Mouse (Mus musculus) thymus, postnatal 36 days (tissue): Measurements from ENCODE around the gene Cuedc1.

Source experiments
- DNase-seq, 2 experiments: peaks; one replicate each; pipeline ENCODE4 v3.0.0; 2022; ENCODE audit warnings: mixed read lengths in 2 of 2

The Cuedc1 gene

DNA sequence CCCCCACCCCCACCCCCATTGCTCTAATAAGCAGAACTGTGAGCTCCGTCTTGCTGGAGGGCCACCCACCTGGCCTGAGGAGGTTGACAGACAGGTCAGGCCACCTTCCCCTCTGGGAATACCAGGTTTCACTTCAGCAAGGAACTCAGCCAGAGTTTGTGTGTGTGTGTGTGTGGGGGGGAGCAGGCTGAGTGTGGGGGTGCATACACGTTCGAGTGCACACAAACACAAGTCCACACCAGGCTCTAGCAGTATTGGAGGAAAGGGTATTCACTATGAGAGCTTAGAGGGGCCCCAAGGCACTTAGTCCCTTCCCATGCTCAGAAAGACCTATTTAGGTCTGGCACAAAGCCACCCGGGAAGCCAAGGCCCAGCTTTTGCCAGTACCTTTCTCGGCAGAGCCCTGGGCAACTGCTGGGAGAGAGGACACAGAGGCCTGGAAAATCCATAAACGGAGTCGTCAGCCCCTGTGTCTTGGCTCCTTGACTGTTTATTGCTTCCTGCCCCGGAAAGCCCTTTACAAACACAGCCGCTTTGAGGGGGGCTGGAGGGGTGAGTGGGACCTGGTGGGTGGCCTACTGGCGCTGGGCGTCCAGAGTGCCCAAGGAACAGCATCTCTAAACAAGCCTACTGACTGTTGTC, 50.9 kb downstream of the Cuedc1 start:
- no peak for DNase-seq

DNA sequence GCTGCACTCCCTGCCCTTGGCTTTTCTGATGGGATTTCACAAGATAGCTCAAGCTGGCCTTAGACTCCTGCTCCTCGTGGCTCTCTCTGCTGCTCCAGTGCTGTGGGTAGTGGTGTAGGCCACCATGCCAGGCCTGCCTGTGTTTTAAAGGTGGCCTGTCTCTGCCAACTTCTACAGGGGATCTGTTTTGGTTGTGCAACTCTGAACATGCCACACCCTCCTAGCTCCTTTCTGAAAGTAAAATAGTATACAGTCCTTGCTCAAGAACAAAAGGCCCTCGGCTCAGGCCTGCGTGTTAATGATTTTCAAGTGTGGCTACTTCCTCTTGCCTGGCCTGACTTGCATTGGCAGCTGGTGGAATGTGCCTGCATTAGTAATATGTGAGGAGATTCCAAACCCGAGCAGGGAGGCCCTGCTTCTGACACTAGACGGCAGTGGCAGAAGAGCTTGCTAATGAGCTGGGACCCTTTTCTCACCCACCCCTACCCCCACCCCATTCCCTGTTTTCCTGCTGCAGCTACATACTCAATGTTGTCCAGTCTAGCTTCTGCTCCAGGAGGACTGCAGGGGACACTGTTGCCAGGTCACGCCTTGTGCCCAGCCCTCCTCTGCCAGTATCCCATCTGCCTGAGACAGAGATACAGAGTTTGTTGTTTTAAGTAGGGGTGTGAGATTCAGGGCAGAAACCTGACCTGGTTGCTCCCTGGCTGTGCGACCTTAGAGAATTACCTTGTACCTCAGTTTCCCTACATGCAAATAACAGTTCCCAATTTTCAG, 53.7 kb downstream of the Cuedc1 start:
- DNase-seq = no peak

DNA sequence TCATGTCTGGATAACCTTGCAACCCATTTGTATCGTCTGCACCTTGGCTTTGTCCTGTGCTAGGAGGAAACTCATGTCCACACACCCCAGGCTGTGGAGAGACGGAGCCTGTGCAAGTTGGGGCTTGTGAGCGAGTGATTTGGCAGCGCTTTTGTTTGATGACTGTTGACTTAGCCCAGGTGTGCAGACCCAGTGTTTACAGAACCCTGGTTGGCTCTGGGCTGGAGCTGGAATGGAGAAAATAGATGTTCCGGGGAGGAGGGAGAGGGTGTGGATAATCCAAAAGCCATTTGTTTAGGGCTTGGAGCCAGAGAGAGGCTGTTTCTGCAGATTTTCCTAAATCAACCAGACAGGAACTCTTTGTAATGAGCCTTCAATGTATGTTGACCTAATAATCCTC, 56.0 kb downstream of the Cuedc1 start:
- no peak for DNase-seq

DNA sequence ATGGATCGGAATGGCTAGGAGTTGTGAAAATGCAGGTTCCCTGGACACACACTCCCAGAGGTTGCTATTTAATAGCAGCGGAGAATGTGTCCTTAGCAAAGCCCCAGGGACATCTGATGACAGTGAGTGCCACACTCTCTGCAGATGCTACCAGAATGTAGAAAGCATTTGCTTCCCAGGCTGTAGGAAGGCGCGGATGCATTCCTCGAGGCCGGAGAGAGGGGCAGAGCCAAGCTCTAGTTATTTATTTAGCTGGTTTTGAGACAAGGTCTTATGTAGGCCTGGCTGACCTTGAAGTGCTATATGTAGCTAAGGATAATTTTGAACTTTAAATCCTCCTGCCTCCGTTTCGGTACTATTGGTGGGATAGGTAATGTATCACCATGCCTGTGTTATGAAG, 56.6 kb downstream of the Cuedc1 start:
- DNase-seq = no peak

DNA sequence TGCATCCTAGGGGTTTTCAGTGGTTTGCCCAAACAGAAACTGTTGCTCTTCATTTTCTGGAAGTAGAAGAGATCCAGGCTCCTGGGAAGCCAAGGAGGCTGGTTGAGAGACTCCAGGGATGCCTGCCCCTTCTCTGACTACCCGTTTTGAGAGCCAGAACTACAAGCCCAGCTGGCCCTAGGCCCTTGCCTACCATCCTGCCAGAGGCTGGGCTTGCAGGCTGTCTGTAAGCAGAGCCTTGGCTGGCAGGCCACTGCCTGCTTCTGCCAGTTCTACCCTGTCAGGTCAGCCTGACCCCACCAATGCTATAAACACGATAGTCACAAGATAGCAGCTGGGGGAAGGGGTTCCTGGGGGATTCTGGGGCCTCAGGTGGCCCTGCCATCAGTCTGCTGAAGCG, 57.6 kb downstream of the Cuedc1 start:
- DNase-seq = no peak

DNA sequence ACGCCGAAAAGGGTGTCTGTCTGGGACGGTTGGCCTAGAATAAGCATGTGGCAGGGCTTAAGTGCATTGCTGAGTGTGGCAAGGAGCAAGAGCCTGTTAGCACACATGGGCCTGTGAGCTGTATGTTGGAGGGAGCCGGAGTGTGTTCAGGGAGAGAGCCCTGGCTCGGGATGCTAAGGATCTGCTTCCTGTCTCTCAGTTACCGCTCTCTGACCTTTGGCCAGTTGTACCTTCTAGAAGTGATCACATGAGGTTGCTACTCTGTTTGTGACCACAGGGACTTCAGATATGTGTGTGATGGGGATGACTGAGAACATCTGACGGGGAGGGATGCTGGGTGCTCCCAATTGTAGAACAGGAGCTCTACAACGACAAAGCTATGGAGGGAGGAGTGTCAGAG, 58.1 kb downstream of the Cuedc1 start:
- no peak for DNase-seq

DNA sequence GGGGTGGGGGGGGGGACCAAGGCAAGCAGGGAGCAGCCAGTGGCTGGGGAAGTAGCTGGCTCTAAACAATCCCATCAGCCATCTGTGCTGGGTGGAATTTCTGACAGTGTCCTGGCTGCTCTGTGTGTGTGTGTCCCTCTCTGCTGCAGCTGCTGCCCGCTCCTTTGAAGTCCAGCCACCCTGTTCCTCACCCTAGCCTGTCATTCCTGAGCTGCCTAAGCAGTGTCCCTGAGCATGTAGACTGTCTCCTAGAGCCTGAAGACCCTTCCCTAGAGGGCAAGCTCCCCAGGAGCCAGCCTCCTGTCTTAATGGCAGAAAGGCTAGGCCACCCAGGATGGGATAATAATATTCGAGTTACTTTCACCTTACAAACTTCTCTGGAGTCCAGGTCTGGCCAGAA, 58.5 kb downstream of the Cuedc1 start:
- DNase-seq = no peak

DNA sequence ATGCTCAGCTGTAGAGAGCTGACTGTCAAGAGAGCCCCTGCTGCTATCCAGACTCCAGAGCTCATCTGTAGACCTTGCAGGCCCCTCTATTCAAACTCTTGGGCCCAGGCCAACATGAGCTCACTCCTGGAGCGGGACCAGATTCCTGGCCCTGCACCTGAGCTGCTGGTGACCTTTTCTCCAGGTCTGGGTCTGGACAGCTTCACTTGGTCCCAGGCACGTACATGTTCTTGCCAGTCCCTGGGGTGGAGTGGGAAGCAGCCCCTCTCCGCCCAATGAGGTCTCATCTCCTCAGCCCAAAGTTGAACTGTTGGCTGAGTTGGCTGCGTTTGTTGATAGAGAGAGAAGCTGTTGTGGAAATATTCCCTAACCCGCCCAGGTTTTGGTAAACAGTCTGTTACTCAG, 61.0 kb downstream of the Cuedc1 start:
- DNase-seq = no peak

DNA sequence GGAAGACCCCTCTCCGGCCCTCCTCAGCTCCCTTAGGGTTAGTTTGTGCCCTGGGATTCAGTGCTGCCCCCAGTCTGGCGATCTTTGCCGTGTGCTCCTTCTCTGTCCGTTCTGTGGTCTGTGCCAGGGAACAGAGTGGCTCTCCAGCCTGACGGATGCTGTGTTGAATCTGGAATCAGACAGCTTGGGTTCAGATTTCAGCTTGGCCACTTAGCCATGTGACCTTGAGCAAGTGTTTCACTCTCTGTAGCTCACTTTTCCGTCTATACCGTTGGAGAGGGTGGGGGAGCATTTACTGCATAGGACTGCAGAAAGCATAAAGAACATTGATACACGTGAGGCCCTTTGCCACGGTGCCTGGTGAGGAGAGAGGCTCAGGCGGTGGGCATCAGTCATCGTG, 61.5 kb downstream of the Cuedc1 start:
- DNase-seq = no peak

DNA sequence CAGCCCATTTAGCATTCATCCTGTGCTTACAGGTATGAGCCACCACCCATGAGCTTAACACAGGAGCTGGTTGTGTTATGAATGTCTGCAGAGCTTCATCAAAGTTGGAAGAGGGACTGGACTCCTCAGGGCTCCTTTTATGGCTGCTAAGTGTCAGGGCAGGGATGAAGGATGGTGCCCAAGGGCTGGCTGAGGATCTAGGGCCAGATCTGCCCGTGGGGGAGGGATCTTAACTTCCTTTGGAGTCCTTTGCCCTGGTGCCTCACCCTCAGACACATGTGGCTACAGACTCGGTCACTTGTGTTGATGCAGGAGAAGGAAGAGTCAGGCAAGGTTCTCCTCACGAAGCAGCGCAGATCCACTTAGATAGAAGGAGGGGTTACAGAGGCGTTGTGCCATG, 62.5 kb downstream of the Cuedc1 start:
- no peak for DNase-seq

DNA sequence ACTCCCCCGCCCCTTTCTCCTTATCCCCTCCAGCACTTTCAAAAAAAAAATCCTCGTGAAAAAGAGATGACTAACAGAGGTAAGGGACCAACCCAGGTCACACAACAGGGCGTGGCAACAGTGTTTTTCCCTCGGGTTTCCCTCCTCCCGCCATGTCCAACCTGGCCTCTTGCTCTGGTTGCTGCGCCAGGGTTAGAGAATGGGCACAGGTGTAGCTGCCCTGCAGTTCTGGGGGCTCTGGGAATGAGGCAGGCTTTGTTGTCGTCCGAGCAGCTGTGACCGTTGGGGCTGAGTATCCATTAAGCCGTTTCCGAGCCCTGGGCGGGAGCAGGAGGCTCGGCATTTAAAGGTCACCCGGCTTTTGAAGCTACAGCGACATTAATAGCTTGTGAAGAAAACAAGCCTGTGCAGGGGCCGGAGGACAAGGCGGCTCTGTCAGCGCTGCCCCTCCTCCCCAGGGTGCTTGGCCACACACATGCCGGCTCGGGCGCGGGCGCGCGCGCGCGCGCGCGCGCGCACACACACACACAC, 63.3 kb downstream of the Cuedc1 start:
- peak in 1 of 2 experiments; percentile 11 for DNase-seq

DNA sequence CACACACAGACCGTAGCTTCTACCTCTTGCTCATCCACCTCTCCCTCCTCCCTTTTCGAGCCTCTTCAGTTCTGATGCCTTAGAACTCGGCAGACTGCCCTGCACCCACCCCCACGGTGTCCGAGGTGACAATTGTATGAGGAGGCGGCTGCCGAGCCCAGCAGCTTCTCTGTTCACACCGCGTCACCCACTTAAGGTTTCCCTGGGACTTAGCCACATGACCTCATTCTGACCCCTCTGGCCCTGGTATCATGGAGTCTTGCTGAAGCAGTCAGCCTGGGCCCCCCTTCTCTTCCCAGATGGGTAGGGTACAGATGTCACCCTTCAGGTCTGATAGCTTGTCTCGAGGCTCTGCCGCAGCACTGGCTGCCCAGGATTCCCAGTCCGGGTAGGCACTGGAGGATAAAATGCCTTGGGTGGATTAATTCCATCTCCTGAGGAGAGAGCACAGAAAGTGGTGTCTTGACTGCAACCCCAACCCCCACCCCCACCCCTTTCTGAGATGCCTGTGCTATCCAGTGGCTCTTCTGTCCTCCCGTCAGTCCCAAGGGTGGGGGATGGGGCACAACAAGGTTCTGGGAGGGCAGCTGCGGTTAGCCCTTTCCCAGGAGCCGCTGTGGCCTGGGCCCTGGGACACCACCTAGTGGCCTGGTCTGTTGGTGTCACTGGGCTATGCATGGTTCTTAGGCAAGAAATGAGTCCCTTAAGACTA, 63.9 kb downstream of the Cuedc1 start:
- DNase-seq = peak; percentile 67 to 73

DNA sequence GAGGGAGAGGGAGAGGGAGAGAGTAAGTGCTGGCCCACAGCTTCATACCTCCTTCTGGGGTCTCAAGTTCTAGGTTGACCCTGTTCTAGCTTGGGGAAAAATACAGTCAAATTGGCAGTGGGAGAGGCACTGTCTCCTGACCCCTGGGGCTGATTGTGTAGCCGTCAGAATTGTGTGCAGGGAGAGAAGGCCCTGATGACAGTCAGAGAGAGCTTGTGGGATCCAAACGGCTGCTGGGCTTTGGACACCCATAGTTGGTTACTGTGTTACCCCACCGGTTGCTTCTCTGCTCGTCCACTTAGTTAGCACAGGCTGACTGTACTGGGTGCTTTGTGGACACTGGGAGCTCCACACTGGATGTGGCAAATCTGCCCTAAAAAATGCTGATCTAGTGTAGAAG, 64.9 kb downstream of the Cuedc1 start:
- DNase-seq = no peak

DNA sequence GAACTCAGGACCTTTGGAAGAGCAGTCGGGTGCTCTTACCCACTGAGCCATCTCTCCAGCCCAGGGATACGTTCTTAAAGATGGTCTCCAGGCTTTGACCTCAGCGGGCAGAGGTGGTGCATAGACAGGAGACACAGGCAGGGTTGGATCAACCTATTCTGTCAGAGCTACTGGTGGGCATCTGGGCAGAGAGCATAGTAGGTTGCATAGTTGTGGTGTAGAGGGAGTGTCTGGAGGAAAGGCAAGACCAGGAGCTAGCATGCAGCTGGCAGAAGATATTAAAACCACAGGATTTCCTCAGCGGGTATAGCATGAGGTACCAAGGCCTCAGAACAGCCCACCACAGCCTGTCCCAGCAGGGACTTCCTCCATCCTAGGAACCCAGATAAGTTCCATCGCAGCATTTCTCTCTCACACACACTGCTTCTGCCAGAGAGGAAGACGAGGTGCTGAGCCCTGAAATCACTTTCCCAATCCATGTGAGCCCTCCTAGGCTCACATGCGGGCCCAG, 66.4 kb downstream of the Cuedc1 start:
- DNase-seq = peak; percentile 15 to 37

DNA sequence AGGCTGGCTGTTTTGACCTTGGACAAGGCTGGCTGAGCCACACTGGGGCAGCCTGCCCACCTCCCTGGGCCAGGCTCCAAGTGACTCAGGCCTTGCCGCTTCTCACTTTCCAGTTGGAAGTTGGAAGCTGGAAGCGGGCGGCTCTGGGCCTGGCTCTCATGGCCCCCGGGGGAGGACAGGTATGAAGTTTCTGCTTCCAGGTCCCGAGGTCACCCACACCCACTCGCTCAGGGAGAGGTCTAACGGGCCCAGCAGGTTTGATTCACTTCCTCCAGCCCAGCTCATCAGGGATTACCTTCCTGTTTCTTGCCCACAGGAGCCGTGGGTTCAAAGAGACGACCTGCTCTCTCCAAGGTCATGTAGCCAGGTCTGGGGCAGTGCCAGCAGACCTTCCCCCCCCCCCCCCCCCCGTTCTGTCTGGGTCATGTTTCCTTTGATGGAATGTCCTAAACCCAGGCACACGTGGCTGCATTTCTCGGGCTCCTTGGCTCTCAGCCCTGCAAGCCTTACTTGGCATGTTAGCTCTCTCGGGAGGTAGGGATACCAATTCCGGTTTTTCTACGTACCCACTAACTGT, 67.0 kb downstream of the Cuedc1 start:
- no peak for DNase-seq

DNA sequence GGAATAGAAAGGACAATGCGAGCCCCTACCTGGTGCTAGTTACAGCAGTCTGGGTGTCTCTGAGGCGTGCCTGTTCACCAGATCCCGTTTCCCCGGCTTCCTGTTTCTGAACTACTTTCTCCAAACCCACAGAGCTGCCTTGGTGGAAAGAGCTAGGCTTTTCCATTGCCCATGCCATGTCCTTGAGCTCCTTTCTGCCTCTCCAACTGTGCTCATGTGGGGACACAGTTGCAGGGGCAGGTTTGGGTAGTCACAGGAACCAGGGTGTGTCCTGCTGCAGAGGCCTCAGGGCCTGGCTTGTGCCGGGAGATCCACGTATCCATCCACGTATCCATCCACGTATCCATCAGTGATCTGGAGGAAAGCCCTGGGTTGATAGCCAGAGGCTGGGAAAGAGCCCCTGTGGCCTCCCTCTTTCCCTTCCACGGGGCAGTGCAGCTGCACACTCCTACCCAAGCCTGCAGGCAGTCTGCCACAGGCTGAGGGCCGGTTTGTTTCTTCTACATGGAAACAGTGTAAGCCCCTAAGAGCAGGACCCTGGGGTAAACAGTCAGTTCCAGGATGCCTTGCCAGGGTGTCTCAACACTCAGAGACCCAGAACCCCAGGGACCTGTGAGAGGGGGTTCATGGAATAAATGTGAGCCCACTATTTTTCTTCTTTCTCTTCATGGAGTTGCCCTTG, 68.0 kb downstream of the Cuedc1 start:
- DNase-seq = no peak

DNA sequence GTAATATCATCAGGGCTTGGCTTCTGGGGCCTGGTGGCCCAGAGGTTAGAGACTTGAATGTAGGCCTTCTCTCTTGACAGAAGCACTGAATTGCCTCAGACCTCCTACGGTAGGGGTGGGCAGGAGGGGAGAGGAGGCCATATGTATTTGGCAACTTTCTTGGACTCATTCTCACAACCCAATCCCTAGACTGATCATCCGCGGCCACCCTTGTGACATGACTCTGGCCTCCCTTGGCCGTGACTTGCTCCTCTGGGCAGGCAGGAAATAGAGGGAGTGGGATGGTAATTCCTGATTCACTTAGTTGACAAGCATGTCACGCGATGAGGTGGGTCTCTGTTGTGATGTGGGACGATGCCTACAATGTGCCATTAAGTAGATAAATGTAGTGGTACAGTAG, 68.6 kb downstream of the Cuedc1 start:
- DNase-seq = no peak

DNA sequence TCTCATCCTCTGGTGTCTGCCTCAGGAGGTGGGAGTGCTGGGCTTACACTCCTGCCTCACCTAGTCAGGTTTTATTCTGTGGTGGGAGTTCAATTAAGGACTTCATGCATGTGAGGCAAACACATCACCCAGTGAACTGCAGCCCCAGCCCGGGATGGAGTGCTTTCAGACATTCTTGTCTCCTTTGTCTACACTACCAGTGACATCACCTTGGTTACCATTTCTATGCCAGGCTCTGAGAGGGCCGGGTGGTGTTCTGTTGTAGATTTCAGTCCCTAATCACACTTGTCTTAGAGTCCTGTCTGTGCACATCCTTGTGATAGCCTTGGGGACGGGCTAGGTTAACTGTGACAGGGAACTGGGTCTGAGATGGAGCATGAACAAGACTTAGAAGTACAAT, 70.8 kb downstream of the Cuedc1 start:
- no peak for DNase-seq

DNA sequence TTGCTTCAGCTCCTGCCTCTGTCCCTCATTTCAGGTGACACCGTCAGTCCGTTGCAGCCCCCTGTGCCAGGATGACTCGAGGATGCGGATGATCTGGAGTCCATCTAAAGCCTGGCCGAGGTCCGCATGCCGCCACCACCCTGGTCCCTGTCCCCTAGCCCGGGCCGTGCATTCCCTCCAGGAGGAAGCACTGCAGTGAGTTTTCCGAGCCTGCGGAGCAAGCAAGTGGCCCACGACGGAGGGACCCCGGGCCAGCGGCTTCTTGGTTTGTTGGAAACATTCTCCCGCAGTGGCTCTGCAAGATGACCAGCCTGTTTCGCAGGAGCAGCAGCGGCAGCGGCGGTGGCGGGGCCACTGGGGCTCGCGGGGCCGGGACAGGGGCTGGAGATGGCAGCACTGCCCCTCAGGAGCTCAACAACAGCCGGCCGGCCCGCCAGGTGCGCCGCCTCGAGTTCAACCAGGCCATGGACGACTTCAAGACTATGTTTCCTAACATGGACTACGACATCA, 71.7 kb downstream of the Cuedc1 start:
- no peak for DNase-seq

DNA sequence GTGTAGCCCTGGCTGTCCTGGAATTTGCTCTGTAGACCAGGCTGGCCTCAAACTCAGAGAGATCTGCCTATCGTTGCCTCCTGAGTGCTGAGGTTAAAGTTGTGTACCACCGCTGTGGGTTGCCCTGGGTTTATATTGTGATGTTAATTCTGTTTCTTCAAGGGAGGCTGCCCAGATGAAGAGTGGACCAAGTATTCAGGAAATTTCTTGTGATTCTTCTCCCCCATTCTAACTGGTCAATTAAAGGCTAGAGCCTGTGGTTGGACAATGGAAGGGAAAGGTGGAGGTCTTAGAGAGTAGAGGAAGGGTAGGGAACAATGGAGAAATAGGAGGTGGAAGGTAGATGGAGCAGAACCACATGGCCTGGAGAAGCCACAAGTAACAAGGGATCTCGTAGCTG, 72.7 kb downstream of the Cuedc1 start:
- DNase-seq = no peak

DNA sequence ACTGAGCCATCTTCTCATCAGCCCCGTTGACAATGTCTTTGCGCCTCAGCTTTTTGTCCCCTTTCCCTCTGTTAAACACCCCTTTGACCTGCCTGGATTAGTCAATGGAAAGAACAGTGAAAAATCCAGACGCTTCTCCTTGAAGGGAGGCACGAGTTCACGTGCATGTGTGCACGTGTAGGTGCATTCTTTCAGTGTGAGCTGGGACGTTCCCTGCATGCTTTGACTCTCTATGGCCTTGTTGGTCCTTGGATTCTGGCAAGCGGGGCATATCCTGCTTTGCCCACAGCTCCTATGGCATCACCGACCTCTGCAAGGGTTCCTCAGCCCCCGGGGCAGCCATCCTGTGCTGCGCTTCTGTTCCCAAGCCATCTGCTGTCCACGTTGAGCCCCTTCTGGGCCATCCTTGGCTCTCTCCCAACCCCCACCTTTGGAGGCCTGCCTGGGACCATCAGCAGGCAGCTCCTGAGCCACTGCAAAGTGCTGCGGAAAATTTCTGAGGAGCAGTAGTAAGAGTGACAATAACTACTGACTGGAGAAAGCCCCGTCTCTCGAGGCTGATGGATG, 74.1 kb downstream of the Cuedc1 start:
- no peak for DNase-seq
